Mouse (Mus musculus): Measurements from ENCODE around the gene Sema7a. TPM values are rescaled to one million over a fixed set of nuclear protein-coding genes. Genes with fewer than 3 reads are reported as not detected.

The Sema7a gene
- 100 to 1,000 TPM; 135 to 160 TPM for total RNA-seq (2021)
- long read RNA-seq, experiment 1, partial matches to known transcripts: 0 of 1 reads
- long read RNA-seq, experiment 1, other reads (novel, unspliced or antisense): 1 of 1 reads
- long read RNA-seq, experiment 2, partial matches to known transcripts: 2 of 4 reads
- long read RNA-seq, experiment 2, other reads (novel, unspliced or antisense): 2 of 4 reads

GRCm38 (mm10) chr9:57939431-57940348 lies at the start of gene Sema7a:
Gene Sema7a, plus strand, starts transcription at chr9:57940112.
- DNase-seq (ENCODE audit: low spot score in 2 of 2): peak; percentile 85 to 91

GRCm38 (mm10) chr9:57900478-57900877 lies 39.4 kb upstream of the Sema7a start:
- DNase-seq (ENCODE audit: low spot score in 2 of 2): no peak

GRCm38 (mm10) chr9:57901197-57901596 lies 38.7 kb upstream of the Sema7a start:
- DNase-seq (ENCODE audit: low spot score in 2 of 2): no peak

DNA sequence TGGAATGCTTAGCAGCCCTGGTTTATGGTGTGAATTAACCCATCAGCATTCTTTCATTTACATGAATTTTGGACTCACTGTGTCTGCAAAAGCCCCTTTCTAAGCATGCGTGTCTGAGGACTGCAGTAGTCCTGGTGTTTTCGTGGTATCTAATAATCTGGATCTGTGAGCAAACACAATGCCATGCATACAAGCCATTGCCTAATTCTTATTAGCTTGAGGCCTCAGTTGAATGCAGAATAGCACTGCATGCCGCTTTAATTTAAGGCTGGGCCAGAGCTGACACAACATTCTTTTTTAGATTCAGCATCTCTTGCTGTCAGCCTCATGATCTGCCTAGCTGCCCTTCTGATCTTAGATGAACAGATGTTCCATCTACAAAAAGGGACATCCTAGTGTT lies 38.3 kb upstream of the Sema7a start:
- no peak for DNase-seq (ENCODE audit: low spot score in 2 of 2)

GRCm38 (mm10) chr9:57902132-57902531 lies 37.8 kb upstream of the Sema7a start:
- DNase-seq (ENCODE audit: low spot score in 2 of 2): peak; percentile 56 to 63

DNA sequence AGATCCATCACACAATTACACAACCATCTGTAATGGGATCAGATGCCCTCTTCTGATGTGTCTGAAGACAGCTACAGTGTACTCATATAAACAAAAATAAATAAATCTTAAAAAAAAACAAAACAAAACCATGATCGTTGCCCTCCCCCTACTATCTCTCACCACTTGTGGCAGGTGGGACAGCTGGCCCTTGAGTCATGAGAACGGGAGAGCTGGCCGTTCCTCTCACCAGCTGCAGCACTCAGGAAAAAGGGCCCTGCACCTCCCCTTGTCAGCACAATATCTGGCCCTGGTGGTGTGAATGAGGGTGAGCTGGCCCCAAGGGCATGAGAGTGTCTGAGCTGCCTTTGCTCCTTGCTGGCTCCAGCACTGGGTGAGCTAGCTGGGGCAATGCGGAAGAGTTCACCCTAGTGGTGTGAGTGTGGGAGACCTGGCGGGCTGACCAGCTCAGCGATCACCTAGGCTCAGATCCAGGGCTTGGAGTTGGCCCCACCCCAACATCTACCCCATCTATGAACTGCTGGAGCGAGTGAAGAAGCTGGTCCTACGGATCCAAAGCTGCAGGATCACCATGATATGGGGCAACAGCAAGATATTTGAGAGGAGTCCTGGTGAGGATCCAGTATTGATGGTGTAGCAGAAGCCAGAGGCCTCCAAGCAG lies 36.2 kb upstream of the Sema7a start:
- DNase-seq (ENCODE audit: low spot score in 2 of 2): no peak

DNA sequence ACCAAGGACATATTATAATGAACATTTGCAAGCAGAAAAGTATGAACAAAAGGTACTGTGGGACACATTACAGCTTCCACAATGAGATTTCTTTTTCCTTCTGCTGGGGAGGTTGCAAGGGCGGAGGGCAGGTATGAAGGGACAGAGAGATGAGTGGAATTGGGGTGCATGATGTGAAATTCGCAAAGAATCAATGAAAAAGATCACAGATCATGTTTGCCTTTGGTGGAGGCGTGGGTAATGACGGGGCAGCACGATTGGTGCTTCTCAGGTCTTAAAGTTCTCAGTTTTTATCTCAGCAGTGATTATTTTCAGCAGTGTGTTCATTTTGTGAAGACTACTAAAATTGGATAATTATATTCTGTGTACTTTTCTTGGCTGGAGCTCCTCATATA lies 35.7 kb upstream of the Sema7a start:
- no peak for DNase-seq (ENCODE audit: low spot score in 2 of 2)

- DNase-seq (ENCODE audit: low spot score in 2 of 2): no peak
These were observed 32.7 kb upstream of the Sema7a start for GRCm38 (mm10) chr9:57907206-57907605.

GRCm38 (mm10) chr9:57910254-57911160 lies 29.4 kb upstream of the Sema7a start, which contains the start of gene Ubl7:
Gene Ubl7, plus strand, starts transcription at chr9:57910979.
- DNase-seq (ENCODE audit: low spot score in 2 of 2): peak; percentile 93

DNA sequence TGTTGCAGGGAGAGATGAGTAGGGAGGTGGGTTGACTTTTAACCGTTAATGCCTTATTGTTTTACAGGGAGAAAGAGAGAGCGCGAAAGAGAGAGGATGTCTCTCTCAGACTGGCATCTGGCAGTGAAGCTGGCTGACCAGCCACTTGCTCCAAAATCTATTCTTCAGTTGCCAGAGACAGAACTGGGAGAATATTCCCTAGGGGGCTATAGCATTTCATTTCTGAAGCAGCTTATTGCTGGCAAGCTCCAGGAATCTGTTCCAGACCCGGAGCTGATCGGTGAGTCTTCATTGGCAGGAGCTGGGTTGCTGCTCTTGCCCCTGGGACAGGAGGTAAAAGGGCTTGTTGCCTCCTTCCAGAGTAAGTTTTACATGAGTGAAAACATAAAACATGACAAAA lies 27.3 kb upstream of the Sema7a start:
- no peak for DNase-seq (ENCODE audit: low spot score in 2 of 2)

GRCm38 (mm10) chr9:57921491-57922060 lies 18.3 kb upstream of the Sema7a start:
- DNase-seq (ENCODE audit: low spot score in 2 of 2): peak in 1 of 2 experiments; percentile 42

GRCm38 (mm10) chr9:57922381-57922780 lies 17.5 kb upstream of the Sema7a start:
- no peak for DNase-seq (ENCODE audit: low spot score in 2 of 2)

GRCm38 (mm10) chr9:57923046-57923445 lies 16.9 kb upstream of the Sema7a start:
- DNase-seq (ENCODE audit: low spot score in 2 of 2): no peak

DNA sequence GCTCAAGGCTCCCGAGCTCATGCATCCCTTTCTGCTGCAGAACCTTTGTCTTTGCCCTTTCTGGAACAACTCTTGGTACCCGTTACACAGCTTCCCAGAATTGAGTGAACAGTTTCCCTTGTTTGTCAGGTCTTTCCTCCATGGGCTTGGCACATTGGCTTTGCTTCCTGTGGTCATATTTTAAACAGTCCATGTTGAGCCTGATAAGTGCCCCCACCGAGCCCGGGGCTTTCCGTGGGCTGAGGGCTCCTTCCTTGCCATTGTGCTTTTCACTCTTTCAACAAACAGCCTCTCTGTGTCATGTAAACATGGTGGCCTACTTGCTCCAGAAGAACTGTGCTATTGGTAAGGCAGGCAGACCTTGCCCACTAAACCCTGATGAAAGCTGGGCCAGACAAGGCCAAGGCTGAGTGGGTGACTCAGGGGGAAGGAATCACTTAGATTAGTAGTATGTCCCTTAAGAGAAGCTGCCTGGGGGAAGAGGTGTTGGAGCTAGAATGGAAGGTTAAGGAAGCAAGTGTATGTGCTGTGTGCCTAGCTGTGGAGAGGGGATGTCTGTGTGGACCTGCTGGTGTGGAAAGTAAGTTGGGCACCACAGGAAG lies 8.6 kb upstream of the Sema7a start:
- no peak for DNase-seq (ENCODE audit: low spot score in 2 of 2)

DNA sequence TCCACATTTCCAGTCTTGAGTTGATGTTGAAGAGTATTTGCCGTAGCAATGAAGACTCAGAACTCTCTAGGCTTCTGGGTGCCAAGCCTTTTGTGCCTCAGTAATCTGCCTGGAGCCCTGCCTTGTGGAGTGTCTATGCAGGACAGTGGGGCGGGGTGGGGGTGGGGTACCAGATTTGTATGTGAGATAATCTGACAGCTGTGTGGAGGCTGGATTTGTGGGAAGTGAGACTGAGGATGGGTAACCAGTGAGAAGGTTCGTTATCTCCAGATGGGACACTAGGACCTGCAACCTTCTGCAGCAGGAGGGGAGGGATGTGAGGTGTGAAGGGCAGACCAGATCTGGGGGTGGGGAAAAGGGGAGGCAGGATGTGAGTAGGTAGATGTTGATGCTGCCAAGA lies 7.7 kb upstream of the Sema7a start:
- DNase-seq (ENCODE audit: low spot score in 2 of 2): peak; percentile 65 to 68

- DNase-seq (ENCODE audit: low spot score in 2 of 2): peak; percentile 53 to 72
These were observed 6.9 kb upstream of the Sema7a start for GRCm38 (mm10) chr9:57932831-57933602.

DNA sequence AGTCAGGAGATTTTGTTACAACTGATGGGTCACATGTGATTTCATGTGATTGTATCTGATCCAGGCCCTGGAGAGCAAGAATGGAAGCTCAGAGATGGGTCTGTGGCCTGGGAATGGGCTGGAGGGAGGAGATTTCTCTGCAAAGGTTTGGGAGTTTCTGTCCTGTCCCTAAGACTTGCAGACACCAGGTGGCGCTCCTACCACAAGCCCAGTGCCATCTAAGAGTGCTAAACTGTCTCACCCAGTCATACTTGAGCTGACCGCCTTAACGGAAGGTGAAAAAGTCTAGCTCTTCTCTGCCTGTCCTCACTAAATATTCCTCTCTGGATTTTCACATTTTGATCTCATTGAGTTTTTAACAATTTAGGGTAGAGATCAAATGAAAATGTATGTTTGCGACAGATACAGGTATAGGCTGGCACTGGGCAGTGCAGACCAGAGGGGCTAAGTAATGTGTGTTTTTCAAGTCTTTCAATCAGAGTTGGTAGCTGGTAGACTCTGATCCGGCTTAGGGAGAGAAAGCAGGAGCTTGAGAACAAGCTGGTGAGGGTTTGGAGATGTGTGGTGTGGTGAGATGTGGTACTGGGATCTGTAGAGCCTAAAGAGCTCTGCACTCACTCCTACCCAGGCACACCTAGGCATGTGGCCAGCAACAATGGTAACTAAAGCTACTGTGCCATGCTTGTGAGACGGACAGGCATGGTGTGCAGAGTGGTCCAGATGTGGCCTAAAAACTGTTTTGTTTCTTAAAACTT lies 4.1 kb upstream of the Sema7a start:
- peak; percentile 93 to 95 for DNase-seq (ENCODE audit: low spot score in 2 of 2)

DNA sequence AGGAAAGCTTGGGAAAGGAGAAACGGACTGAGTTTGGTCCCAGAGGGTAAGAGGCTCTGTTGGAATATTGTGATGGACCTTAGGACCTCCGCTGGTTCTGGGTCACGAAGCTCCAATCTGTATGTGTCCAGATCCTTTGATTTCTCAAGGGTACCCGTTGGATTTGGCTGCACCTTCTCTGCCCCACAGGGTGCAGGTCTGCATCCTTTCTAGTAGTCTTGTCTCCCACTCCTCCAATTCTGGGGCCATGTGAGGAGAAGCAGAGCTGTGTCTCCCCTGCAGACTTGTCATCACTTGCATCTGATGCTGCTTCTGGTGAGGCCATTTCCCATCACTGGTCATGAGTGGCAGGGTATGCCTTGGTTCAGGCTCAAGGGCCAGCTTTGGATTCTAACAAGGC lies 2.7 kb upstream of the Sema7a start:
- DNase-seq (ENCODE audit: low spot score in 2 of 2): no peak

- no peak for DNase-seq (ENCODE audit: low spot score in 2 of 2)
These were observed 2.3 kb upstream of the Sema7a start for GRCm38 (mm10) chr9:57937651-57938050.
